ENCODE assay signal across 23 mouse cellular contexts in the genomic region with DNA sequence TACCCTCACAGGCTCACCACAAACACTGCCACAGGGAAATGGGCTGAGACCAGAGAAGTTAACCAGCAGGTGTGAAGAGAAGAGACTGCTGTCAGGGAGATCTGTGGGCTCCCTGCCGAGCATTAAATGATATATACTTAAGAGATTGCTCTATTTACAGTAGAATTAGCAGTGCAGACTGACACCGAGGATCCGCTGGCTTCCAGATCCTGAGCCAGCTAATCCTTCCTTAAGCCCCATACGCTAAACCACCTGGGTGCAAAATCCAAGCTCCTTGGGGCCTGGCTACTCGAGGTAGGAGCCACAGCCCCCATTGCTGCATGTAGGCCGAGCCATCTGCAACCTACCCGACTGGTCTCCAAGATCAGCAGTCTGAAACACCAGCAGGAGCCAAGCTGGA. TPM values are rescaled to one million over a fixed set of nuclear protein-coding genes. Genes with fewer than 3 reads are reported as not detected.
DNase-seq lines count a peak whose midpoint lies in the region; ATAC-seq lines count a peak whose summit lies in the region.
"Had no signal": no experiment of that assay in that cellular context is flagged by ENCODE, and none has a peak within 500 bp of the region (broad histone marks: within the 10 kb centered on the region; RNA-seq: fewer than 3 reads in every experiment).

No protein-coding gene starts in this region.

- H3K9me3 ChIP-seq in heart, embryonic 13.5 days: no peaks in the 10 kb centered on the region
- no peaks in the 10 kb centered on the region for H3K9me3 ChIP-seq in heart, embryonic 10.5 days
- no peaks in the 10 kb centered on the region for H3K9me3 ChIP-seq in midbrain, embryonic 10.5 days (replicated peaks)
- no peaks in the 10 kb centered on the region for H3K9me3 ChIP-seq in midbrain, embryonic 16.5 days (replicated peaks; ENCODE audit: control insufficient read depth, low read length, poor library complexity, severe bottlenecking)
- H3K9me3 ChIP-seq in forebrain, embryonic 14.5 days (replicated peaks; ENCODE audit: control insufficient read depth, low read length): no peaks in the 10 kb centered on the region
- H3K9me3 ChIP-seq: liver, embryonic 13.5 days; midbrain, embryonic 12.5 days had no signal

- H3K27ac ChIP-seq in heart, embryonic 13.5 days (replicated peaks): no peak overlapping the region
- no peak overlapping the region for H3K27ac ChIP-seq in heart, embryonic 10.5 days
- peak overlapping the region; percentile 89 for H3K27ac ChIP-seq in midbrain, embryonic 10.5 days (replicated peaks)
- H3K27ac ChIP-seq in midbrain, embryonic 16.5 days (ENCODE audit: low read length): no peak overlapping the region
- H3K27ac ChIP-seq in forebrain, embryonic 14.5 days (ENCODE audit: low read depth, low read length): peak overlapping the region; percentile 85; the same call in 1 of the 2 replicates
- H3K27ac ChIP-seq: gastrocnemius, adult 2 months; kidney, postnatal 0 days; liver, embryonic 13.5 days; midbrain, embryonic 12.5 days had no signal

- ATAC-seq in heart, embryonic 13.5 days (ENCODE audit: extremely low read depth, insufficient number of reproducible peaks, low FRiP score, low TSS enrichment): no peak
- ATAC-seq in midbrain, embryonic 16.5 days: no peak
- ATAC-seq in forebrain, embryonic 14.5 days: no peak
- ATAC-seq: inflammation-experienced regulatory T-cells, adult 6 months had no signal

- H3K4me3 ChIP-seq in heart, embryonic 13.5 days: no peak overlapping the region
- H3K4me3 ChIP-seq in heart, embryonic 10.5 days: no peak overlapping the region
- no peak overlapping the region for H3K4me3 ChIP-seq in midbrain, embryonic 10.5 days
- H3K4me3 ChIP-seq in midbrain, embryonic 16.5 days (ENCODE audit: low read depth, low read length): no peak overlapping the region
- no peak overlapping the region for H3K4me3 ChIP-seq in forebrain, embryonic 14.5 days (ENCODE audit: low read depth, low read length)
- H3K4me3 ChIP-seq: gastrocnemius, adult 2 months; liver, embryonic 13.5 days; midbrain, embryonic 12.5 days had no signal

- no peaks in the 10 kb centered on the region for H3K36me3 ChIP-seq in heart, embryonic 13.5 days
- no peaks in the 10 kb centered on the region for H3K36me3 ChIP-seq in heart, embryonic 10.5 days
- no peaks in the 10 kb centered on the region for H3K36me3 ChIP-seq in midbrain, embryonic 10.5 days
- no peaks in the 10 kb centered on the region for H3K36me3 ChIP-seq in midbrain, embryonic 16.5 days (ENCODE audit: control insufficient read depth, insufficient read depth, low read length)
- no peaks in the 10 kb centered on the region for H3K36me3 ChIP-seq in forebrain, embryonic 14.5 days (ENCODE audit: control insufficient read depth, insufficient read depth, low read length)
- H3K36me3 ChIP-seq: liver, embryonic 13.5 days; midbrain, embryonic 12.5 days had no signal

- H3K27me3 ChIP-seq in heart, embryonic 13.5 days (replicated peaks): peaks cover 56% of the 10 kb centered on the region
- peaks cover 60% of the 10 kb centered on the region for H3K27me3 ChIP-seq in heart, embryonic 10.5 days (ENCODE audit: insufficient read depth, poor library complexity, severe bottlenecking)
- peaks cover 96% of the 10 kb centered on the region for H3K27me3 ChIP-seq in midbrain, embryonic 10.5 days (ENCODE audit: low read depth, poor library complexity, severe bottlenecking)
- no peaks in the 10 kb centered on the region for H3K27me3 ChIP-seq in midbrain, embryonic 16.5 days (ENCODE audit: control insufficient read depth, insufficient read depth, low read depth, low read length)
- no peaks in the 10 kb centered on the region for H3K27me3 ChIP-seq in forebrain, embryonic 14.5 days (replicated peaks; ENCODE audit: control insufficient read depth, insufficient read depth, low read length)

- no peak overlapping the region for H3K4me2 ChIP-seq in heart, embryonic 13.5 days
- no peak overlapping the region for H3K4me2 ChIP-seq in midbrain, embryonic 16.5 days (ENCODE audit: low read length)
- H3K4me2 ChIP-seq in forebrain, embryonic 14.5 days (ENCODE audit: low read length): no peak overlapping the region
- H3K4me2 ChIP-seq: liver, embryonic 13.5 days; midbrain, embryonic 12.5 days had no signal

- 55% methylated on average over 7 of the region's 7 CpGs for WGBS in heart, embryonic 13.5 days
- WGBS in heart, embryonic 10.5 days: 48% methylated on average over 7 of the region's 7 CpGs
- WGBS in midbrain, embryonic 10.5 days: 42% methylated on average over 7 of the region's 7 CpGs
- 34% methylated on average over 7 of the region's 7 CpGs for WGBS in midbrain, embryonic 16.5 days
- 29% methylated on average over 7 of the region's 7 CpGs for WGBS in forebrain, embryonic 14.5 days

- peak overlapping the region; percentile 37; the same call in 1 of the 2 replicates for H3K9ac ChIP-seq in heart, embryonic 13.5 days
- no peak overlapping the region for H3K9ac ChIP-seq in midbrain, embryonic 16.5 days (ENCODE audit: low read depth, low read length)
- no peak overlapping the region for H3K9ac ChIP-seq in forebrain, embryonic 14.5 days (ENCODE audit: low read length)
- H3K9ac ChIP-seq: midbrain, embryonic 12.5 days had no signal

- H3K4me1 ChIP-seq in heart, embryonic 13.5 days: peaks cover 84% of the 10 kb centered on the region
- peaks cover 70% of the 10 kb centered on the region for H3K4me1 ChIP-seq in heart, embryonic 10.5 days
- peaks cover 99% of the 10 kb centered on the region for H3K4me1 ChIP-seq in midbrain, embryonic 10.5 days
- H3K4me1 ChIP-seq in midbrain, embryonic 16.5 days (ENCODE audit: control insufficient read depth, insufficient read depth, low read length): peaks cover 22% of the 10 kb centered on the region
- H3K4me1 ChIP-seq in forebrain, embryonic 14.5 days (ENCODE audit: control insufficient read depth, insufficient read depth, low read length): peaks cover 83% of the 10 kb centered on the region

- DNase-seq in heart, embryonic 10.5 days (ENCODE audit: low spot score): no peak
- no peak for DNase-seq in midbrain, embryonic 10.5 days (ENCODE audit: low spot score)
- no peak for DNase-seq in forebrain, embryonic 14.5 days (ENCODE audit: low spot score)
- DNase-seq in urinary bladder, postnatal 25 days (ENCODE audit: low spot score): no peak
- DNase-seq in right cerebral cortex, adult 18-20 months: no peak
- DNase-seq in left cerebral cortex, adult 9 months (ENCODE audit: low spot score in 2 of 2): no peak
- DNase-seq: adrenal gland, postnatal 14 days; cerebellum, adult 9-10 months; gastrocnemius, adult 2 months; heart, postnatal 4 days; kidney, adult 2 months; layer of hippocampus, postnatal 36 days; liver, embryonic 13.5 days; lung, adult 2 months; lung, postnatal 14 days; right cerebral cortex, postnatal 4 days; thymus, adult 2 months; thymus, postnatal 4 days had no signal

RNA-seq across cellular contexts. Expression of gene Prdm16, which starts 38.3 kb away (rescaled TPM):
- 15.3 and 19.3 TPM in 2 replicates for polyA plus RNA-seq in heart, embryonic 13.5 days (2015; fragmentation: Nextera tagmentation; extraction: Ambion mirVana)
- polyA plus RNA-seq in heart, embryonic 10.5 days (2016; fragmentation: Nextera tagmentation; extraction: Ambion mirVana): 13.9 and 16.8 TPM in 2 replicates
- 12.5 and 14.1 TPM in 2 replicates for polyA plus RNA-seq in midbrain, embryonic 10.5 days (2016; fragmentation: Nextera tagmentation; extraction: Ambion mirVana)
- 11.8 and 13.1 TPM in 2 replicates for polyA plus RNA-seq in midbrain, embryonic 16.5 days (2015; fragmentation: Nextera tagmentation; extraction: Ambion mirVana)
- 20.6 and 25.0 TPM in 2 replicates for polyA plus RNA-seq in forebrain, embryonic 14.5 days (2014; fragmentation: Nextera tagmentation; extraction: Ambion mirVana)

Comparison
In these comparisons a context has a peak if more than half of its experiments do, and no peak if none do; other contexts are left out.
1. H3K27ac ChIP-seq: peak in midbrain, embryonic 10.5 days (single experiment) and forebrain, embryonic 14.5 days (single experiment); none in heart, embryonic 13.5 days (single experiment), heart, embryonic 10.5 days (single experiment) and midbrain, embryonic 16.5 days (single experiment).